Mouse (Mus musculus): Measurements from ENCODE around the gene Crybb2. TPM values are rescaled to one million over a fixed set of nuclear protein-coding genes. Genes with fewer than 3 reads are reported as not detected.
"Not testable (repeated sequence)": the region's sequence is repeated elsewhere in the genome, so short reads cannot be mapped to it uniquely, and the experiment has no call there.

Crybb2 gene
- polyA plus RNA-seq, 1 experiment from 2014 or later: not detected

DNA sequence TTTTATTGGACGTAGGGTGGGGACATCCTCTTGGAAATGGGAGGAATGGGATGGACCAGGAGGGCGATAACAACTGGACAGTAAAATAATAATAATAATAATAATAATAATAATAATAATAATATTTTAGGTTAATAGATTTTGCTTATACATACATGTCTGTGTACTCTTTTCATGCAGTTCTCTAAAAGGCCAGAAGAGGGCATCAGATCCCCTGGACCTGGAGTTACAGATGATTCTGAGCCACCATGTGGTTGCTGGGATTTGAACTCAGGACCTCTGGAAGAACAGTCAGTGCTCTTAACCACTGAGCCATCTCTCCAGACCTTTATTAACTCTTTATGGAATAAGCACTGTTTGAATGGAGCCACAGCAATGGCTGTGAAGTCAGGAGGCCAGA lies 39.7 kb upstream of the Crybb2 start:
- not testable (repeated sequence) for H3K9me3 ChIP-seq (ENCODE audit: control insufficient read depth, low read length); H3K36me3 ChIP-seq (ENCODE audit: control insufficient read depth, insufficient read depth, low read length); H3K9ac ChIP-seq (ENCODE audit: low read depth, low read length); H3K27ac ChIP-seq (ENCODE audit: low read depth, low read length); H3K4me2 ChIP-seq (ENCODE audit: low read length); H3K4me1 ChIP-seq (ENCODE audit: control insufficient read depth, insufficient read depth, low read depth, low read length); H3K4me3 ChIP-seq (ENCODE audit: low read length); ATAC-seq; H3K27me3 ChIP-seq (replicated peaks; ENCODE audit: control insufficient read depth, insufficient read depth, low read length)
- 81% methylated on average over 2 of the region's 2 CpGs for WGBS

DNA sequence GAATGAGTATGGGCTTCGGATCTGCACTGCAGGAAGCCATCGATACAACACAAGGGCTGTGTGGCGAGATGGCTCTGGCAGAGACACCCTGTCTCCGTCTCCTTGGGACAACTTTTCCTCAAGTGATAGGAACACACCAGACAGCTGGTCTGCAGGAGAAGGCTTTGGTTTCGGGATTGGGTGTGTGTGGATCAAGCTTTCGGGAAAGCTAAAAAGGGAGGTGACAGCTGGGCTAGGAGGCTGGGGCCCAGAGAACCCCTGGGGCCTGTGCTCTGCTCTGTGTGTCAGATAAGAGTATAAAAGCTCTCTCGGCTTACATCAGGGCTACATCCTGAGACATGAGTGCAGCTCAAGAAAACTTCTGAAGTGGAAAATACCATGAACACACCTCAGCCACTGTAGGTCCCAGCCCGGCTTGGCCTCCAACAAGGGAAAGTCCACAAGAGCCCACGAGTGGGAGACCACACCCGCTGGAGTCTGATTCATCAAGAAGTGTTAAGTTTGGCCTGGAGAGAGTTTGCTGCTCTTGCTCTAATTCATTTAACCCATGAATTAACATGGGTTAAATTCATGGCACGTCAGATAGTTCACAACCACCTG lies 38.3 kb upstream of the Crybb2 start:
- Histone ChIP-seq H3K27ac (ENCODE audit: low read depth, low read length) (no peak overlapping the region), H3K4me2 (ENCODE audit: low read length) (no peak overlapping the region)

DNA sequence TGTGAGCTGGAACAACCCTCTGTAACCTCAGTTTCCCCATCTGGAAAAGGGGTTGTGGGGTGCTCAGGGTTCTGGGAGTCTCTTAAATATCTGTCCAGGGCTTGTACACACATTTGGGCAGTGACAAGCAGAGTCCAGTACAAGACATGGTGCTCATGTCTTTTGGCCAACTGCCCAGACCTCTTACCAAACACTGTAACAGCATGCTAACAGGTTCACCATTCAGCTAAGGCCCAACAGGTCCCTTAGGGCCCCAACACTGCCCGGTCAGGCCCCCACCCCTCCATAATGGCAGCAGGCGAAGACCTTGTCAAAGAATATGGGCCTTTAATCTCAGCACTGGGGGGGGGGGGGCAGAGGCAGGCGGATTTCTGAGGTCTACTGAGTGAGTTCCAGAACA lies 37.8 kb upstream of the Crybb2 start:
- no peaks in the 10 kb centered on the region for H3K27me3 ChIP-seq (replicated peaks; ENCODE audit: control insufficient read depth, insufficient read depth, low read length)
- H3K4me1 ChIP-seq (ENCODE audit: control insufficient read depth, insufficient read depth, low read depth, low read length): peaks cover 4% of the 10 kb centered on the region; the same call in 1 of the 2 replicates
- ATAC-seq: no peak
- H3K9ac ChIP-seq (ENCODE audit: low read depth, low read length): no peak overlapping the region
- H3K4me2 ChIP-seq (ENCODE audit: low read length): no peak overlapping the region
- whole genome bisulfite sequencing: 55% methylated on average over 3 of the region's 3 CpGs
- H3K36me3 ChIP-seq (ENCODE audit: control insufficient read depth, insufficient read depth, low read length): no peaks in the 10 kb centered on the region
- no peak overlapping the region for H3K27ac ChIP-seq (ENCODE audit: low read depth, low read length)
- H3K4me3 ChIP-seq (ENCODE audit: low read length): no peak overlapping the region
- no peaks in the 10 kb centered on the region for H3K9me3 ChIP-seq (ENCODE audit: control insufficient read depth, low read length)

More for the DNA sequence above, 38.3 kb upstream of the Crybb2 start:
- no peaks in the 10 kb centered on the region for H3K27me3 ChIP-seq (replicated peaks; ENCODE audit: control insufficient read depth, insufficient read depth, low read length)
- no peaks in the 10 kb centered on the region for H3K9me3 ChIP-seq (ENCODE audit: control insufficient read depth, low read length)
- H3K4me1 ChIP-seq (ENCODE audit: control insufficient read depth, insufficient read depth, low read depth, low read length): peaks cover 4% of the 10 kb centered on the region; the same call in 1 of the 2 replicates
- no peak overlapping the region for H3K9ac ChIP-seq (ENCODE audit: low read depth, low read length)
- WGBS: 71% methylated on average over 11 of the region's 11 CpGs
- H3K4me3 ChIP-seq (ENCODE audit: low read length): no peak overlapping the region
- ATAC-seq: no peak
- H3K36me3 ChIP-seq (ENCODE audit: control insufficient read depth, insufficient read depth, low read length): no peaks in the 10 kb centered on the region

DNA sequence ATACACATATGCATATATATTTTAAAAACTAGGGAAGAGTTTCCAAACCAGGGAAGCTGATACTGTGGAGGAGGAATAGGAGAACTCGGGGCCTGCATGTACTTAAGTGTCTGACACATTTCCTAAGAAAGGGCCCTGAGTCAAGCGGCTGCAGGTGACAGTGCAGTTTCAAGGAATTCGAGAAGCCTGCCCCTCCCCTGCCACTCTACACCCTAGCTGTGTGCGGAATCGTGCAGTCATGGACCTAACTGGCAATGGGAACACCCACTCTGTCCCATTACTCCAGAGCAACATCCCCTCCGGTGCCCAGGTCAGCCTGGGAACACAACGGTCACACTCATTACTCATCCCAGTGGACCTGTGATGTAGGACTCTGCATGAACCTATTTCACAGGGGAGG lies 36.7 kb upstream of the Crybb2 start:
- H3K4me2 ChIP-seq (ENCODE audit: low read length): no peak overlapping the region
- no peaks in the 10 kb centered on the region for H3K27me3 ChIP-seq (replicated peaks; ENCODE audit: control insufficient read depth, insufficient read depth, low read length)
- no peak for ATAC-seq
- 83% methylated on average over 7 of the region's 7 CpGs for WGBS
- H3K9me3 ChIP-seq (ENCODE audit: control insufficient read depth, low read length): no peaks in the 10 kb centered on the region
- H3K9ac ChIP-seq (ENCODE audit: low read depth, low read length): no peak overlapping the region
- no peak overlapping the region for H3K27ac ChIP-seq (ENCODE audit: low read depth, low read length)
- H3K36me3 ChIP-seq (ENCODE audit: control insufficient read depth, insufficient read depth, low read length): no peaks in the 10 kb centered on the region
- no peak overlapping the region for H3K4me3 ChIP-seq (ENCODE audit: low read length)
- peaks cover 4% of the 10 kb centered on the region; the same call in 1 of the 2 replicates for H3K4me1 ChIP-seq (ENCODE audit: control insufficient read depth, insufficient read depth, low read depth, low read length)

DNA sequence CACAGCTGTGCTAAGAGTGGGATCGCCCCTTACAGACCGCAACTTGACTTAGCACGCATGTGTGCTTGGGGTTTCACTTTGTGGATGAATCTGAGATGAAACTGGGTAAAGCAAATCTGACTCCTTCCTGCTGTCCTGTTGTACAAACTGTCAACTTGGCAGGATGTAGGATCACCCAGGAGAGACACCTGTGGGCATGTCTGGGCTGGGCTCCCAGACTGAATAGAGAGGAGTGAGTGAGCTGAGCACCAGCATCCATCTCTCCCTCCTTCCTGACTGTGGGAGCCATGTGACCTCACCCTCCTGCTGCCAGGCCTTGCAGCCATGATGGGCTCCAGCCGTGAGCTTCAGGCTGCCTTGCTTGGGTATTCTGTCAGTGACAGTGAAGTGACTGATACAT lies 35.6 kb upstream of the Crybb2 start:
- ATAC-seq: no peak
- no peak overlapping the region for H3K4me3 ChIP-seq (ENCODE audit: low read length)
- WGBS: 89% methylated on average over 4 of the region's 4 CpGs

DNA sequence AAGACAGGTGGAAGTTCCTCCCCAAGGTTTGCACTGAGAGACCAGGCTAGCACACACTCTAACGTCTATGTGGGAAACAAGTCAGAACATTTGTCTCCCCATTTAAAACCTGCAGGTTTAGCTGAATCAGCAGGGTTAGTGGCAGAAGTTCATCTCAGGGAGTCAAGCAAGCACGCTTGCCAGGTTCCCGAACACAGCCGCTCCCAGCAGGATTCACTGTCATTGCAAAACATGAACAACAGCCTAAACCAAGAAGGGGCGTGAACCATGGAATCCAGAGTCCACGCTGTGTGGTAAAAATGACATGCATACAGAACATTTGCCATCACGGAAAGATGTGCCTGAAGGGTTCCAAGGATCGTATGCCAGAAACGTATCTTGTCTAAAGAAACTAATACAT lies 35.1 kb upstream of the Crybb2 start:
- ATAC-seq: no peak

More for the DNA sequence above, 35.6 kb upstream of the Crybb2 start:
- H3K27ac ChIP-seq (ENCODE audit: low read depth, low read length): no peak overlapping the region
- no peak overlapping the region for H3K9ac ChIP-seq (ENCODE audit: low read depth, low read length)
- no peaks in the 10 kb centered on the region for H3K36me3 ChIP-seq (ENCODE audit: control insufficient read depth, insufficient read depth, low read length)
- H3K27me3 ChIP-seq (replicated peaks; ENCODE audit: control insufficient read depth, insufficient read depth, low read length): no peaks in the 10 kb centered on the region
- H3K4me1 ChIP-seq (ENCODE audit: control insufficient read depth, insufficient read depth, low read depth, low read length): no peaks in the 10 kb centered on the region
- H3K4me2 ChIP-seq (ENCODE audit: low read length): no peak overlapping the region
- H3K9me3 ChIP-seq (ENCODE audit: control insufficient read depth, low read length): no peaks in the 10 kb centered on the region

DNA sequence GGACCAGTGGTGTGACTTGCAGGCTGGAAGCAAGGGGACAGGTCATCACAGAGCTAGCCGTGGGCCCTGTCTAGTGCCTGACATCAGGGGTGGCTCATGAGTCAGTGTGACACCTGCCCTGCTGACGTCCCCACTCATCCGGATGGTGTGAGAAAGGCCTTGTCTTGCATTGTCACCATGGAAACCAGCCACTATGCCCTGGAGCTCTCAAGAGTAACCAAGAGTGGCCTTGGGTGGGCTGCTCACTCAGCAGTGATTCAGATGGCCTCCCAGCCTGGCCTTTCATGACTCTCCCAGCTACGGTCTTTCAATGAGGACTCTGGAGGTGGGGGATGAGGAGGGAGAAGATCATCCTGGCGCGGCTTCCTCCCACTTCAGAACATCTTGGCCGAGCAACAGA lies 32.5 kb upstream of the Crybb2 start:
- no peaks in the 10 kb centered on the region for H3K4me1 ChIP-seq (ENCODE audit: control insufficient read depth, insufficient read depth, low read depth, low read length)
- no peak overlapping the region for H3K4me2 ChIP-seq (ENCODE audit: low read length)
- H3K27me3 ChIP-seq (replicated peaks; ENCODE audit: control insufficient read depth, insufficient read depth, low read length): no peaks in the 10 kb centered on the region
- H3K27ac ChIP-seq (ENCODE audit: low read depth, low read length): peak overlapping the region; percentile 2; the same call in 1 of the 2 replicates
- H3K36me3 ChIP-seq (ENCODE audit: control insufficient read depth, insufficient read depth, low read length): no peaks in the 10 kb centered on the region
- no peak overlapping the region for H3K4me3 ChIP-seq (ENCODE audit: low read length)
- H3K9ac ChIP-seq (ENCODE audit: low read depth, low read length): no peak overlapping the region
- 31% methylated on average over 7 of the region's 7 CpGs for WGBS
- H3K9me3 ChIP-seq (ENCODE audit: control insufficient read depth, low read length): no peaks in the 10 kb centered on the region
- 0 out of 2 replicates have a peak, but pooled peaks have one; percentile 31 for ATAC-seq

More for the DNA sequence above, 35.1 kb upstream of the Crybb2 start:
- no peak overlapping the region for H3K9ac ChIP-seq (ENCODE audit: low read depth, low read length)
- H3K9me3 ChIP-seq (ENCODE audit: control insufficient read depth, low read length): no peaks in the 10 kb centered on the region
- 70% methylated on average over 9 of the region's 9 CpGs for WGBS
- H3K27ac ChIP-seq (ENCODE audit: low read depth, low read length): no peak overlapping the region
- H3K4me2 ChIP-seq (ENCODE audit: low read length): no peak overlapping the region
- no peaks in the 10 kb centered on the region for H3K27me3 ChIP-seq (replicated peaks; ENCODE audit: control insufficient read depth, insufficient read depth, low read length)
- no peaks in the 10 kb centered on the region for H3K36me3 ChIP-seq (ENCODE audit: control insufficient read depth, insufficient read depth, low read length)
- H3K4me1 ChIP-seq (ENCODE audit: control insufficient read depth, insufficient read depth, low read depth, low read length): no peaks in the 10 kb centered on the region
- no peak overlapping the region for H3K4me3 ChIP-seq (ENCODE audit: low read length)

DNA sequence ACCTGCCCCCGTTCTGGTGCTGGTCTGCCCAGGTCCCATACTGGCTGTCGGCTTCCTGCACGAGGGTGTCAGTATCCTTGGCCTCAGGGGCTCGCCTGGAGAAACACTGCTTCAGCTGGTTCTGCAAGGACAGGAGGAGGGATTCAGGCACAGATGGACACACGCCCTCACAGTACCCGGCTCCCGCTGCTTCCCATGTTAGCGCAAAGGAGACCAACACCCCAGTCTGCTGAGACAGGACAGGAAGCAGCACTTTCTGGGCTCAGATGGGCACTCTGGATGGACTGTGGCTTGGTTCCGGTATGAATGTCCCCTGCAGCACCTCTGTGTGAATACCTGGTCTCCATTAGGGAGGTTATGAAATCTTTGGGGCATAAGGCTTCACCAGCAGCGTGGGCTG lies 31.5 kb upstream of the Crybb2 start:
- no peak for ATAC-seq
- Histone ChIP-seq H3K27me3 (replicated peaks; ENCODE audit: control insufficient read depth, insufficient read depth, low read length) (no peaks in the 10 kb centered on the region), H3K9ac (ENCODE audit: low read depth, low read length) (no peak overlapping the region), H3K27ac (ENCODE audit: low read depth, low read length) (no peak overlapping the region), H3K4me3 (ENCODE audit: low read length) (no peak overlapping the region), H3K4me1 (ENCODE audit: control insufficient read depth, insufficient read depth, low read depth, low read length) (no peaks in the 10 kb centered on the region), H3K9me3 (ENCODE audit: control insufficient read depth, low read length) (no peaks in the 10 kb centered on the region), H3K4me2 (ENCODE audit: low read length) (no peak overlapping the region), H3K36me3 (ENCODE audit: control insufficient read depth, insufficient read depth, low read length) (no peaks in the 10 kb centered on the region)
- WGBS: 90% methylated on average over 10 of the region's 10 CpGs

DNA sequence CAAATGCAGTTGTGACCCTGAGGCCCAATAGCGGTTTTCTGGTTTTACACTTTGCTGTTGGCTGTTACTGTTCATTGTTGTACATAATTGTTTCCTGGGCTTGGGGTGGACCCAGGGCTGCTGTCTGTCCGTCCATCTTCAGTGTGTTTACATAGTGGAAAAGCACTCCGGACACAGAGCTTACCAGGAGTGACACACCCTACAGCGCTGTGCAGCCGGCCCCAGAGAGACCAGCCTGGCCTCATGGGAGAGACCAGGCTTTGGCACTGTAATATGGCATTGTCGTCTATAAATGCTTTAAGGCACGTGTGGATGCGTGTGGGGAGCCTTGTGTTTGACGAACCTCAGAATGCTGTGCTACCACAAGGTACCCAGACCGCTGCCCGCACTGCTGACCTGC lies 30.5 kb upstream of the Crybb2 start:
- Histone ChIP-seq H3K9me3 (ENCODE audit: control insufficient read depth, low read length) (no peaks in the 10 kb centered on the region), H3K9ac (ENCODE audit: low read depth, low read length) (no peak overlapping the region), H3K4me1 (ENCODE audit: control insufficient read depth, insufficient read depth, low read depth, low read length) (no peaks in the 10 kb centered on the region), H3K36me3 (ENCODE audit: control insufficient read depth, insufficient read depth, low read length) (no peaks in the 10 kb centered on the region), H3K27ac (ENCODE audit: low read depth, low read length) (no peak overlapping the region), H3K4me3 (ENCODE audit: low read length) (no peak overlapping the region), H3K27me3 (replicated peaks; ENCODE audit: control insufficient read depth, insufficient read depth, low read length) (no peaks in the 10 kb centered on the region), H3K4me2 (ENCODE audit: low read length) (no peak overlapping the region)
- ATAC-seq: no peak
- WGBS: 89% methylated on average over 11 of the region's 11 CpGs
